Mouse (Mus musculus): Measurements from ENCODE around the gene Zfp672. TPM values are rescaled to one million over a fixed set of nuclear protein-coding genes. Genes with fewer than 3 reads are reported as not detected.
A peak's percentile ranks its signal among the peaks of the same experiment; 100 is the strongest.

Gene Zfp672
- total and polyA plus RNA-seq, 3 experiments, result 33.8 to 48.7 (median 41.9) TPM

DNA sequence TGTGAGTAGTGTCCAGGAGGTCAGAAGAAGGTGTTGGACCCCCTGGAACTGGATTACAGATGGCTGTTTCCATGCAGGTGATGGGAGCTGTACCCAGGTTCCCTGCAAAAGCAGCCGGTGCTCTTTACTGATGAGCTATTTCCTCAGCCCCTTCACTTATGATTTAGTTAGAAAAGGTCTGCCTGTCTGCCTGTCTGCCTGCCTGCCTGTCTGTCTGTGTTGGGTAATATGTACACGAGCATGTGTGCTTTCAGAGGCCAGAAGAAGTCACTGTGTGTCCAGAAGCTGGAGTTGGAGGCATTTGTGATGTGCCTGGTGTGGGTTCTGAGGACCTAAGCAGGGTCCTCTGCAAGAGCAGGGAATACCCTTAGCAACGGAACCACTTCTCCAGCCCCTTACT is 23.6 kb upstream of the Zfp672 start:
- no peaks in the 10 kb centered on the region for H3K4me1 ChIP-seq (ENCODE audit: control insufficient read depth, insufficient read depth, low read length)
- intact Hi-C loops (cut with DNase I), result no loop called here
- DNase-seq, result no peak
- H3K9ac ChIP-seq (ENCODE audit: low read depth, low read length), result no peak overlapping the region
- 70% methylated on average over 3 of the region's 3 CpGs for WGBS
- H3K36me3 ChIP-seq (ENCODE audit: control insufficient read depth, insufficient read depth, low read length), result no peaks in the 10 kb centered on the region
- no peaks in the 10 kb centered on the region for H3K79me2 ChIP-seq (replicated peaks; ENCODE audit: control insufficient read depth, insufficient read depth, low read length)
- H3K4me3 ChIP-seq, result no peak overlapping the region
- no peak overlapping the region for H3K27ac ChIP-seq
- no peak for TF ChIP-seq CTCF (IDR thresholded peaks at IDR 0.05)
- no peaks in the 10 kb centered on the region for H3K27me3 ChIP-seq (ENCODE audit: control insufficient read depth, insufficient read depth, low read length)

DNA sequence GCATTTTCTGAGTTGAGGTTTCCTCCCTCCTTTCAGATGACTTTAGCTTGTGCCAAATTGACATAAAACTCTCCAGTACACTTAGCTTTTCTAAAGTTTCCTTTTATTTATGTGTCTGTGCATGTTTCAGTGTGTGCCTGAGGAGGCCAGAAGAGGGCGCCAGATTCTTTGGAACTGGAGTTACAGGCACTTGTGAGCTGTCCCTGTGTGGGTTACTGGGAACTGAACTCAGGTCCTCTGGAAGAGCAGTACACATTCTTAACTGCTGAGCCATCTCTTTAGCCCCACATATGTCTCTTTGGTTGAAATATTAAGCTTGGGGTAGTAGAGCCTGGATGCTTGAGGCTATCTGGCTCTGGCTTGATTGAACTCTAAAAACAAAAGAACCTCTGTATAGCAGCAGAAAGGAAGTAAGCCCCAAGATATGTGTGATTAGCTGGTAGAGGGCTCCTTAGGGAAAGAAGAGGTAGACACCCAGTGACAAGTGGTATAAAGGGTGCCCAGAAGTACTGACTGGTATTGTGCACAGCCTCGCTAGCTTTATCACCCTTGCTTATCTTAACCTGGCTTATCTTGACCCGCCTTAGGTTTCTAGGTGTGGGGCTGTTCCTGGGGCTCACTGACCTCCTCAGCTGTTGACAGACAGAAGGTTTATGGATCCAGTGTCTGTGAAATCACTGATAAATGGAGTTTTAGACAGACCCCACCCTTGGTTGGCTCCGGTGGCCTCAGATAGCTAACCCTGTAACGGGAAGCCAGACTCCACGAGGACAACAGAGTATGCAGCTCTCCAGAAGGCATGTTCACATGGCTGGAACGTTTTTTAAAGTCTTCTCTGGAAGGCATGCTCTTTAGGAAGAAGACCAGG is 22.8 kb upstream of the Zfp672 start:
- DNase-seq, result no peak
- 14% methylated on average over 7 of the region's 7 CpGs for WGBS
- intact Hi-C loops (cut with DNase I), result no loop called here

DNA sequence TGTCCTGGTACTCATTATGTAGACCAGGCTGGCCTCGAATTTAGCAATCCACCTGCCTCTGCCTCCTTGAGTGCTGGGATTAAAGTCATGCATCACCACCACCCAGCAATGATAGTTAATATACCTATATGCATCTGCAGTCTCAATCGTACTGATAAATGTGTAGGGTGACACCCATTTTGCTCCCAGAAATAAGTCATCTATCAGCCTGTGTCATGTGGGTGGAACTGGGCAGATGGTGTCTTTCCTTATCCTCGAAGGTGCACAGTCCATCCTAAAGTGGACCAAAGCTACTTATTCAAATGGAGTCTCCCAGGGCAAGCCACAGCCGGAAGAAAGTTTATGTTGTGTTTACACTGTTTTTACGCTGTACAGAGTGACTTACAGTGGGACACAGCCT is 21.0 kb upstream of the Zfp672 start:
- no peak overlapping the region for H3K9ac ChIP-seq (ENCODE audit: low read depth, low read length)
- H3K79me2 ChIP-seq (replicated peaks; ENCODE audit: control insufficient read depth, insufficient read depth, low read length), result no peaks in the 10 kb centered on the region
- H3K4me3 ChIP-seq, result no peak overlapping the region
- WGBS, result 84% methylated on average over 5 of the region's 5 CpGs
- H3K27me3 ChIP-seq (ENCODE audit: control insufficient read depth, insufficient read depth, low read length), result no peaks in the 10 kb centered on the region
- no peaks in the 10 kb centered on the region for H3K4me1 ChIP-seq (ENCODE audit: control insufficient read depth, insufficient read depth, low read length)
- no peak for DNase-seq
- intact Hi-C loops (cut with DNase I), result no loop called here
- H3K36me3 ChIP-seq (ENCODE audit: control insufficient read depth, insufficient read depth, low read length), result no peaks in the 10 kb centered on the region
- no peak overlapping the region for H3K27ac ChIP-seq
- no peak for TF ChIP-seq POLR2A (IDR thresholded peaks at IDR 0.05; ENCODE audit: insufficient read depth, low read depth, low read length)
- no peak for TF ChIP-seq CTCF (IDR thresholded peaks at IDR 0.05)
- TF ChIP-seq EP300 (IDR thresholded peaks at IDR 0.05; ENCODE audit: insufficient read depth, low read depth, low read length), result no peak

More for the DNA sequence above, 22.8 kb upstream of the Zfp672 start:
- Histone ChIP-seq H3K4me1 (ENCODE audit: control insufficient read depth, insufficient read depth, low read length) (no peaks in the 10 kb centered on the region), H3K27ac (no peak overlapping the region), H3K4me3 (no peak overlapping the region), H3K27me3 (ENCODE audit: control insufficient read depth, insufficient read depth, low read length) (no peaks in the 10 kb centered on the region), H3K9ac (ENCODE audit: low read depth, low read length) (no peak overlapping the region), H3K36me3 (ENCODE audit: control insufficient read depth, insufficient read depth, low read length) (no peaks in the 10 kb centered on the region), H3K79me2 (replicated peaks; ENCODE audit: control insufficient read depth, insufficient read depth, low read length) (no peaks in the 10 kb centered on the region)
- TF ChIP-seq POLR2A (IDR thresholded peaks at IDR 0.05; ENCODE audit: insufficient read depth, low read depth, low read length) (no peak), CTCF (IDR thresholded peaks at IDR 0.05) (peak; percentile 35), EP300 (IDR thresholded peaks at IDR 0.05; ENCODE audit: insufficient read depth, low read depth, low read length) (no peak)

DNA sequence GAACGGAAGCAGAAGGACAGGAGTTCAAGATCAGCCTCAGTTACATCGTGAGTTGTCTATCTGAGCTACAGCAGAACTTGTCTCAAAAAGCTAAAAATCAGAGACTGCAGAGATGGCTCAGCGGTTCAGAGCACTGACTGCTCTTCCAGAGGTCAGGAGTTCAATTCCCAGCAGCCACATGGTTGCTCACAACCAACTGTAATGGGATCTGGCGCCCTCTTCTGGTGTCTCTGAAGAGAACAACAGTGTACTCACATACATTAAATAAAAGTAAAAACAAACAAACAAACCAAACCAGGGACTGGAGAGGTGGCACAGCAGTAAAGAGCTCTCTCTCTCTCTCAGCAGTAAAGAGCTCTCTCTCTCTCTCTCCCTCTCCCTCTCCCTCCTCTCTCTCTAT is 20.5 kb upstream of the Zfp672 start:
- no peaks in the 10 kb centered on the region for H3K79me2 ChIP-seq (replicated peaks; ENCODE audit: control insufficient read depth, insufficient read depth, low read length)
- H3K9ac ChIP-seq (ENCODE audit: low read depth, low read length), result no peak overlapping the region
- H3K27ac ChIP-seq, result no peak overlapping the region
- WGBS, result 73% methylated on average over 4 of the region's 4 CpGs
- intact Hi-C loops (cut with DNase I), result no loop called here
- H3K27me3 ChIP-seq (ENCODE audit: control insufficient read depth, insufficient read depth, low read length), result no peaks in the 10 kb centered on the region
- no peak overlapping the region for H3K4me3 ChIP-seq
- TF ChIP-seq CTCF (IDR thresholded peaks at IDR 0.05) (peak; percentile 42), POLR2A (IDR thresholded peaks at IDR 0.05; ENCODE audit: insufficient read depth, low read depth, low read length) (no peak), EP300 (IDR thresholded peaks at IDR 0.05; ENCODE audit: insufficient read depth, low read depth, low read length) (no peak)
- H3K4me1 ChIP-seq (ENCODE audit: control insufficient read depth, insufficient read depth, low read length), result no peaks in the 10 kb centered on the region
- no peaks in the 10 kb centered on the region for H3K36me3 ChIP-seq (ENCODE audit: control insufficient read depth, insufficient read depth, low read length)
- no peak for DNase-seq

DNA sequence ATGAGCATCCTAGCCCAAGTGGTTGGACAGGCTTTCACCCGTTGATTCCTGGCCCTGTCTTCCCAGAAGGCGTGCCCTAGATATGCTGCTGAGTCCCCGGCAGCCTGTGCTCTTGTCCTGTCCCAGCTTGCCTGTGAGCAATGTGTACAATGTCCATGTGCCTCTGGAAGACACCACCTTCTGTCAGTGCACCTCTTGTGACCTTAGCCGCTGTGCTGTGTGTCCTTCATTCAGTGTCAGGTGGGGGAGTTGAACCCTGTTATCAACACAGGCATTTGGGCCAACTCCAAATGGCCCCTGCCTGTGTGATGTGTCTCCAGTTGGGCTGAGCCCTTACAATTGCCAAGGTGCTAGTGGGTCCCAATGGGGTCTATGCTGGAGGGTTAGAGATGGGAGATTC is 16.6 kb upstream of the Zfp672 start:
- TF ChIP-seq CTCF (IDR thresholded peaks at IDR 0.05) (no peak), EP300 (IDR thresholded peaks at IDR 0.05; ENCODE audit: insufficient read depth, low read depth, low read length) (0 out of 2 replicates have a peak, but pooled peaks have one; percentile 27), POLR2A (IDR thresholded peaks at IDR 0.05; ENCODE audit: insufficient read depth, low read depth, low read length) (no peak)
- H3K4me3 ChIP-seq, result no peak overlapping the region
- H3K79me2 ChIP-seq (replicated peaks; ENCODE audit: control insufficient read depth, insufficient read depth, low read length), result no peaks in the 10 kb centered on the region
- intact Hi-C loops (cut with DNase I), result no loop called here
- no peaks in the 10 kb centered on the region for H3K27me3 ChIP-seq (ENCODE audit: control insufficient read depth, insufficient read depth, low read length)
- peak in 1 of 2 experiments; percentile 34 for DNase-seq
- 65% methylated on average over 4 of the region's 4 CpGs for WGBS
- H3K4me1 ChIP-seq (ENCODE audit: control insufficient read depth, insufficient read depth, low read length), result no peaks in the 10 kb centered on the region
- H3K27ac ChIP-seq, result no peak overlapping the region
- no peak overlapping the region for H3K9ac ChIP-seq (ENCODE audit: low read depth, low read length)
- no peaks in the 10 kb centered on the region for H3K36me3 ChIP-seq (ENCODE audit: control insufficient read depth, insufficient read depth, low read length)

DNA sequence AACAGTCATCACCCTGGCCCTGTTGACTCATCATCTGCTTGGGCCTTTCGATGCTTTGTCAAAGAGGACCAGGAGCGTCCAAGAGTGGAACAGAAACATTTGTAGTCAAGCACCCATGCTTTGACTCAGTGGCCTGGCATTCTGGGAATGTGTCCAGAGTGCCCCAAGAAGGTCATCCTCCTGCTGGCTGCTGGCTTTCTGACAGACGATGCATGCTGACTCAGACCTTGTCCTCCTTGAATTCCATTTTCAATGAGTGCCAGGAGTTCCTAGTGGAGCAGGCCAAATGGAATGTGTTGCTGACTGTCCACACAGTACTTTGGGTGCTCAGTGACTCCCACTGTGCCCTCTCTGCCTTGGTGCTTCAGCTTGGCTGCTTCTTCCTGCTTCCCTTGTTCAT is 4.6 kb upstream of the Zfp672 start:
- peaks cover 4% of the 10 kb centered on the region; the same call in 1 of the 2 replicates for H3K36me3 ChIP-seq (ENCODE audit: control insufficient read depth, insufficient read depth, low read length)
- intact Hi-C loops (cut with DNase I), result no loop called here

More for the DNA sequence above, 4.6 kb upstream of the Zfp672 start:
- peak; percentile 48 to 74 for DNase-seq
- no peak overlapping the region; the same call in 1 of the 2 replicates for H3K27ac ChIP-seq
- no peaks in the 10 kb centered on the region; the same call in 1 of the 2 replicates for H3K27me3 ChIP-seq (ENCODE audit: control insufficient read depth, insufficient read depth, low read length)
- H3K4me1 ChIP-seq (ENCODE audit: control insufficient read depth, insufficient read depth, low read length), result peaks cover 6% of the 10 kb centered on the region
- TF ChIP-seq EP300 (IDR thresholded peaks at IDR 0.05; ENCODE audit: insufficient read depth, low read depth, low read length) (0 out of 2 replicates have a peak, but pooled peaks have one; percentile 37), CTCF (IDR thresholded peaks at IDR 0.05) (no peak), POLR2A (IDR thresholded peaks at IDR 0.05; ENCODE audit: insufficient read depth, low read depth, low read length) (no peak)
- H3K9ac ChIP-seq (ENCODE audit: low read depth, low read length), result no peak overlapping the region
- WGBS, result 39% methylated on average over 3 of the region's 3 CpGs
- peaks cover 1% of the 10 kb centered on the region; the same call in 1 of the 2 replicates for H3K79me2 ChIP-seq (replicated peaks; ENCODE audit: control insufficient read depth, insufficient read depth, low read length)
- no peak overlapping the region for H3K4me3 ChIP-seq

All from heart, adult 2 months (tissue).